14 mouse cellular contexts compared by ENCODE assay signal in genomic region chr19:30153729-30154128, GRCm38 (mm10). TPM values are rescaled to one million over a fixed set of nuclear protein-coding genes. Genes with fewer than 3 reads are reported as not detected.
A peak's percentile ranks its signal among the peaks of the same experiment; 100 is the strongest.
DNase-seq lines count a peak whose midpoint lies in the region; ATAC-seq and TF ChIP-seq lines count a peak whose summit lies in the region.
"Had no signal": no experiment of that assay in that cellular context is flagged by ENCODE, and none has a peak within 500 bp of the region (broad histone marks: within the 10 kb centered on the region; RNA-seq: fewer than 3 reads in every experiment).

No protein-coding gene starts in this region.

- WGBS in midbrain, embryonic 10.5 days, result 26% methylated on average over 3 of the region's 3 CpGs
- WGBS in midbrain, embryonic 15.5 days, result 8% methylated on average over 3 of the region's 3 CpGs
- WGBS in forebrain, embryonic 11.5 days, result 14% methylated on average over 3 of the region's 3 CpGs
- WGBS in hindbrain, embryonic 13.5 days, result 7% methylated on average over 3 of the region's 3 CpGs
- WGBS in midbrain, embryonic 16.5 days, result 8% methylated on average over 3 of the region's 3 CpGs
- 84% methylated on average over 3 of the region's 3 CpGs for WGBS in intestine, postnatal 0 days
- 85% methylated on average over 3 of the region's 3 CpGs for WGBS in thymus, adult 2 months

- TF ChIP-seq POLR2A in thymus, adult 2 months (IDR thresholded peaks at IDR 0.05; ENCODE audit: control insufficient read depth, extremely low read depth, insufficient read depth, low read length, poor library complexity), result no peak

- peaks cover 17% of the 10 kb centered on the region for H3K36me3 ChIP-seq in midbrain, embryonic 10.5 days
- H3K36me3 ChIP-seq in midbrain, embryonic 15.5 days (replicated peaks), result no peaks in the 10 kb centered on the region
- no peaks in the 10 kb centered on the region for H3K36me3 ChIP-seq in forebrain, embryonic 11.5 days (ENCODE audit: control insufficient read depth, insufficient read depth, low read length)
- no peaks in the 10 kb centered on the region for H3K36me3 ChIP-seq in hindbrain, embryonic 13.5 days
- no peaks in the 10 kb centered on the region for H3K36me3 ChIP-seq in midbrain, embryonic 16.5 days (ENCODE audit: control insufficient read depth, insufficient read depth, low read length)
- H3K36me3 ChIP-seq in intestine, postnatal 0 days (ENCODE audit: control insufficient read depth, insufficient read depth), result no peaks in the 10 kb centered on the region
- H3K36me3 ChIP-seq in thymus, adult 2 months (ENCODE audit: control insufficient read depth, insufficient read depth, low read length), result no peaks in the 10 kb centered on the region
- H3K36me3 ChIP-seq: limb, embryonic 15.5 days had no signal

- no peak overlapping the region for H3K4me3 ChIP-seq in midbrain, embryonic 10.5 days
- H3K4me3 ChIP-seq in midbrain, embryonic 15.5 days, result no peak overlapping the region
- no peak overlapping the region for H3K4me3 ChIP-seq in forebrain, embryonic 11.5 days (ENCODE audit: low read depth, low read length)
- no peak overlapping the region for H3K4me3 ChIP-seq in hindbrain, embryonic 13.5 days
- no peak overlapping the region for H3K4me3 ChIP-seq in midbrain, embryonic 16.5 days (ENCODE audit: low read depth, low read length)
- no peak overlapping the region for H3K4me3 ChIP-seq in intestine, postnatal 0 days (ENCODE audit: low read depth, low read length)
- H3K4me3 ChIP-seq in thymus, adult 2 months (ENCODE audit: control insufficient read depth, insufficient read depth, low read length), result no peak overlapping the region
- H3K4me3 ChIP-seq: layer of hippocampus, adult 2 months; limb, embryonic 15.5 days had no signal

- DNase-seq in midbrain, embryonic 10.5 days (ENCODE audit: low spot score), result no peak
- DNase-seq in forebrain, embryonic 11.5 days (ENCODE audit: low spot score), result no peak
- no peak for DNase-seq in thymus, adult 2 months
- no peak for DNase-seq in cerebellum, adult 9-10 months
- DNase-seq: B cell, adult 2 months; liver, postnatal 0 days; lung, postnatal 36 days had no signal

- no peak; the same call in 1 of the 2 replicates for ATAC-seq in midbrain, embryonic 15.5 days (replicated peaks)
- ATAC-seq in forebrain, embryonic 11.5 days (replicated peaks; ENCODE audit: low FRiP score), result peak; percentile 84
- ATAC-seq in hindbrain, embryonic 13.5 days (ENCODE audit: low FRiP score), result no peak
- ATAC-seq in midbrain, embryonic 16.5 days, result peak; percentile 43; the same call in 1 of the 2 replicates
- no peak for ATAC-seq in intestine, postnatal 0 days
- ATAC-seq: inflammation-experienced regulatory T-cells, adult 6 months; liver, postnatal 0 days had no signal

- no peak overlapping the region for H3K4me2 ChIP-seq in midbrain, embryonic 15.5 days
- no peak overlapping the region for H3K4me2 ChIP-seq in forebrain, embryonic 11.5 days (ENCODE audit: low read depth, low read length, severe bottlenecking)
- no peak overlapping the region for H3K4me2 ChIP-seq in hindbrain, embryonic 13.5 days
- no peak overlapping the region for H3K4me2 ChIP-seq in midbrain, embryonic 16.5 days (ENCODE audit: low read length)
- no peak overlapping the region for H3K4me2 ChIP-seq in intestine, postnatal 0 days (replicated peaks; ENCODE audit: low read depth)
- H3K4me2 ChIP-seq: limb, embryonic 15.5 days had no signal

- H3K4me1 ChIP-seq in midbrain, embryonic 10.5 days, result peaks cover 48% of the 10 kb centered on the region
- peaks cover 13% of the 10 kb centered on the region for H3K4me1 ChIP-seq in midbrain, embryonic 15.5 days
- peaks cover 29% of the 10 kb centered on the region; the same call in 1 of the 2 replicates for H3K4me1 ChIP-seq in forebrain, embryonic 11.5 days (replicated peaks; ENCODE audit: control insufficient read depth, insufficient read depth, low read length)
- peaks cover 14% of the 10 kb centered on the region for H3K4me1 ChIP-seq in hindbrain, embryonic 13.5 days (replicated peaks)
- H3K4me1 ChIP-seq in midbrain, embryonic 16.5 days (ENCODE audit: control insufficient read depth, insufficient read depth, low read length), result peaks cover 11% of the 10 kb centered on the region
- no peaks in the 10 kb centered on the region for H3K4me1 ChIP-seq in intestine, postnatal 0 days (replicated peaks; ENCODE audit: control insufficient read depth, insufficient read depth, low read length)
- H3K4me1 ChIP-seq in thymus, adult 2 months (replicated peaks; ENCODE audit: control insufficient read depth, insufficient read depth, low read length), result no peaks in the 10 kb centered on the region
- H3K4me1 ChIP-seq: limb, embryonic 15.5 days had no signal

- H3K9ac ChIP-seq in midbrain, embryonic 15.5 days, result no peak overlapping the region
- H3K9ac ChIP-seq in forebrain, embryonic 11.5 days (ENCODE audit: low read length), result no peak overlapping the region
- H3K9ac ChIP-seq in hindbrain, embryonic 13.5 days, result no peak overlapping the region
- H3K9ac ChIP-seq in midbrain, embryonic 16.5 days (ENCODE audit: low read depth, low read length), result no peak overlapping the region
- H3K9ac ChIP-seq in intestine, postnatal 0 days (ENCODE audit: low read depth, low read length), result no peak overlapping the region
- H3K9ac ChIP-seq: limb, embryonic 15.5 days; liver, postnatal 0 days had no signal

- no peak for TF ChIP-seq CTCF in intestine, postnatal 0 days (IDR thresholded peaks at IDR 0.05; ENCODE audit: low read depth)
- TF ChIP-seq CTCF in thymus, adult 2 months (IDR thresholded peaks at IDR 0.05; ENCODE audit: borderline replicate concordance, control insufficient read depth, extremely low read depth, insufficient read depth, low read length, poor library complexity), result no peak

- H3K9me3 ChIP-seq in midbrain, embryonic 10.5 days (replicated peaks), result no peaks in the 10 kb centered on the region
- no peaks in the 10 kb centered on the region for H3K9me3 ChIP-seq in midbrain, embryonic 15.5 days
- no peaks in the 10 kb centered on the region for H3K9me3 ChIP-seq in forebrain, embryonic 11.5 days (ENCODE audit: control insufficient read depth, low read length)
- no peaks in the 10 kb centered on the region for H3K9me3 ChIP-seq in hindbrain, embryonic 13.5 days
- H3K9me3 ChIP-seq in midbrain, embryonic 16.5 days (replicated peaks; ENCODE audit: control insufficient read depth, low read length, poor library complexity, severe bottlenecking), result no peaks in the 10 kb centered on the region
- no peaks in the 10 kb centered on the region for H3K9me3 ChIP-seq in intestine, postnatal 0 days (ENCODE audit: control insufficient read depth)
- H3K9me3 ChIP-seq: limb, embryonic 15.5 days had no signal

- peak overlapping the region; percentile 39; the same call in 1 of the 2 replicates for H3K27ac ChIP-seq in midbrain, embryonic 10.5 days (replicated peaks)
- no peak overlapping the region for H3K27ac ChIP-seq in midbrain, embryonic 15.5 days
- H3K27ac ChIP-seq in forebrain, embryonic 11.5 days (ENCODE audit: low read depth, low read length), result peak overlapping the region; percentile 33; the same call in 1 of the 2 replicates
- H3K27ac ChIP-seq in hindbrain, embryonic 13.5 days, result peak overlapping the region; percentile 55; the same call in 1 of the 2 replicates
- H3K27ac ChIP-seq in midbrain, embryonic 16.5 days (ENCODE audit: low read length), result no peak overlapping the region
- H3K27ac ChIP-seq in intestine, postnatal 0 days (ENCODE audit: low read depth, low read length), result no peak overlapping the region
- H3K27ac ChIP-seq in thymus, adult 2 months (ENCODE audit: control insufficient read depth, insufficient read depth, low read length), result no peak overlapping the region
- H3K27ac ChIP-seq: layer of hippocampus, adult 2 months; limb, embryonic 15.5 days had no signal

- H3K27me3 ChIP-seq in midbrain, embryonic 10.5 days (ENCODE audit: low read depth, poor library complexity, severe bottlenecking), result no peaks in the 10 kb centered on the region
- no peaks in the 10 kb centered on the region for H3K27me3 ChIP-seq in midbrain, embryonic 15.5 days (replicated peaks)
- no peaks in the 10 kb centered on the region for H3K27me3 ChIP-seq in forebrain, embryonic 11.5 days (ENCODE audit: control insufficient read depth, insufficient read depth, low read length)
- H3K27me3 ChIP-seq in hindbrain, embryonic 13.5 days, result no peaks in the 10 kb centered on the region
- H3K27me3 ChIP-seq in midbrain, embryonic 16.5 days (ENCODE audit: control insufficient read depth, insufficient read depth, low read depth, low read length), result no peaks in the 10 kb centered on the region
- no peaks in the 10 kb centered on the region for H3K27me3 ChIP-seq in intestine, postnatal 0 days (replicated peaks; ENCODE audit: control insufficient read depth, insufficient read depth, low read length)
- H3K27me3 ChIP-seq in thymus, adult 2 months (ENCODE audit: control insufficient read depth, insufficient read depth, low read length), result no peaks in the 10 kb centered on the region
- H3K27me3 ChIP-seq: limb, embryonic 15.5 days had no signal

RNA-seq across cellular contexts. Expression of gene Gldc, which starts 21.5 kb away (rescaled TPM):
- 24.7 and 26.0 TPM in 2 replicates for polyA plus RNA-seq in midbrain, embryonic 10.5 days (2016; fragmentation: Nextera tagmentation; extraction: Ambion mirVana)
- 6.6 and 7.7 TPM in 2 replicates for polyA plus RNA-seq in midbrain, embryonic 15.5 days (2015; fragmentation: Nextera tagmentation; extraction: Ambion mirVana)
- 50.8 and 52.6 TPM in 2 replicates for polyA plus RNA-seq in forebrain, embryonic 11.5 days (2014; fragmentation: Nextera tagmentation; extraction: Ambion mirVana)
- 8.6 and 9.1 TPM in 2 replicates for polyA plus RNA-seq in hindbrain, embryonic 13.5 days (2015; fragmentation: Nextera tagmentation; extraction: Ambion mirVana)
- 5.9 and 6.3 TPM in 2 replicates for polyA plus RNA-seq in midbrain, embryonic 16.5 days (2015; fragmentation: Nextera tagmentation; extraction: Ambion mirVana)
- 0.44 and 0.52 TPM in 2 replicates for polyA plus RNA-seq in intestine, postnatal 0 days (2015; fragmentation: Nextera tagmentation; extraction: Ambion mirVana)
- 0.13 and 0.31 TPM in 2 replicates for polyA plus RNA-seq in thymus, adult 2 months (2012; rRNA removed)

Comparison
In these comparisons a context has a peak if more than half of its experiments do, and no peak if none do; other contexts are left out.
1. H3K27ac ChIP-seq: peak in midbrain, embryonic 10.5 days (single experiment), forebrain, embryonic 11.5 days (single experiment) and hindbrain, embryonic 13.5 days (single experiment); none in midbrain, embryonic 15.5 days (single experiment), midbrain, embryonic 16.5 days (single experiment), intestine, postnatal 0 days (single experiment) and thymus, adult 2 months (single experiment).
2. ATAC-seq: peak in forebrain, embryonic 11.5 days (single experiment) and midbrain, embryonic 16.5 days (single experiment); none in midbrain, embryonic 15.5 days (single experiment), hindbrain, embryonic 13.5 days (single experiment) and intestine, postnatal 0 days (single experiment).